Mouse (Mus musculus): ENCODE data around the gene Odf3b.
A peak's percentile ranks its signal among the peaks of the same experiment; 100 is the strongest.

The Odf3b gene

GRCm38 (mm10) chr15:89374801-89375534 is 4.1 kb downstream of the Odf3b start:
- DNase-seq (ENCODE audit: low read depth, low spot score) = no peak

GRCm38 (mm10) chr15:89374340-89374739 is 4.7 kb downstream of the Odf3b start:
- DNase-seq (ENCODE audit: low read depth, low spot score) = no peak

- peak; percentile 71 for DNase-seq (ENCODE audit: low read depth, low spot score)
These were observed 5.3 kb downstream of the Odf3b start, which contains the start of gene Sco2 for GRCm38 (mm10) chr15:89373762-89374248. TSS of gene Sco2 (minus strand) at chr15:89373846.

- no peak for DNase-seq (ENCODE audit: low read depth, low spot score)
These were observed 5.9 kb downstream of the Odf3b start for GRCm38 (mm10) chr15:89373027-89373761.

- DNase-seq (ENCODE audit: low read depth, low spot score) = no peak
These were observed 6.5 kb downstream of the Odf3b start for GRCm38 (mm10) chr15:89372536-89372935.

- no peak for DNase-seq (ENCODE audit: low read depth, low spot score)
These were observed 7.0 kb downstream of the Odf3b start for GRCm38 (mm10) chr15:89372068-89372467.

- no peak for DNase-seq (ENCODE audit: low read depth, low spot score)
These were observed 13.9 kb downstream of the Odf3b start for GRCm38 (mm10) chr15:89365141-89365551.

- no peak for DNase-seq (ENCODE audit: low read depth, low spot score)
These were observed 16.0 kb downstream of the Odf3b start for GRCm38 (mm10) chr15:89363051-89363450.

- no peak for DNase-seq (ENCODE audit: low read depth, low spot score)
These were observed 20.3 kb downstream of the Odf3b start for GRCm38 (mm10) chr15:89358784-89359183.

- DNase-seq (ENCODE audit: low read depth, low spot score) = no peak
These were observed 22.7 kb downstream of the Odf3b start for GRCm38 (mm10) chr15:89356372-89356771.

GRCm38 (mm10) chr15:89355241-89356187 is 23.6 kb downstream of the Odf3b start, which contains the start of the genes Lmf2 and Ncaph2:
TSS of gene Lmf2 (minus strand) at chr15:89355659.
TSS of gene Ncaph2 (plus strand) at chr15:89355719.
- peak; percentile 94 for DNase-seq (ENCODE audit: low read depth, low spot score)

- no peak for DNase-seq (ENCODE audit: low read depth, low spot score)
These were observed 24.6 kb downstream of the Odf3b start for GRCm38 (mm10) chr15:89354455-89354854.

GRCm38 (mm10) chr15:89353837-89354236 is 25.2 kb downstream of the Odf3b start:
- DNase-seq (ENCODE audit: low read depth, low spot score) = no peak

GRCm38 (mm10) chr15:89352795-89353194 is 26.3 kb downstream of the Odf3b start:
- no peak for DNase-seq (ENCODE audit: low read depth, low spot score)

- DNase-seq (ENCODE audit: low read depth, low spot score) = no peak
These were observed 27.0 kb downstream of the Odf3b start for GRCm38 (mm10) chr15:89352054-89352453.

GRCm38 (mm10) chr15:89351302-89351701 is 27.8 kb downstream of the Odf3b start:
- DNase-seq (ENCODE audit: low read depth, low spot score) = no peak

- no peak for DNase-seq (ENCODE audit: low read depth, low spot score)
These were observed 28.6 kb downstream of the Odf3b start for GRCm38 (mm10) chr15:89350447-89350846.

- no peak for DNase-seq (ENCODE audit: low read depth, low spot score)
These were observed 35.8 kb downstream of the Odf3b start for GRCm38 (mm10) chr15:89343325-89343724.

- no peak for DNase-seq (ENCODE audit: low read depth, low spot score)
These were observed 37.4 kb downstream of the Odf3b start for GRCm38 (mm10) chr15:89341678-89342077.

GRCm38 (mm10) chr15:89340136-89340535 is 38.9 kb downstream of the Odf3b start:
- no peak for DNase-seq (ENCODE audit: low read depth, low spot score)

- DNase-seq (ENCODE audit: low read depth, low spot score) = no peak
These were observed 39.4 kb downstream of the Odf3b start for GRCm38 (mm10) chr15:89339696-89340095.
